Mouse (Mus musculus) neural tube, embryonic 13.5 days (tissue): ENCODE results near the gene Dclre1a. TPM values are rescaled to one million over a fixed set of nuclear protein-coding genes. Genes with fewer than 3 reads are reported as not detected.

ENCODE experiments used
- ATAC-seq: fragments of 200-750 bp; cut with Nextera tagmentation; 2 replicates; pipeline ENCODE4 v1.8.0; 2017; ENCODE audit warnings: low read depth, mild to moderate bottlenecking, moderate TSS enrichment, moderate library complexity
- H3K27ac ChIP-seq: fragments of 300-500 bp; sonication (generic); replicated peaks from 2 replicates; pipeline ENCODE4 v1.5.1; 2015; ENCODE audit warnings: moderate library complexity, mild to moderate bottlenecking, inconsistent platforms
- H3K27me3 ChIP-seq: fragments of 300-500 bp; sonication (generic); 2 replicates; pipeline ENCODE4 v1.6.1; 2015; ENCODE audit warnings: mild to moderate bottlenecking, inconsistent platforms
- H3K36me3 ChIP-seq: fragments of 300-500 bp; sonication (generic); 2 replicates; pipeline ENCODE4 v1.6.1; 2015; ENCODE audit warnings: mild to moderate bottlenecking, inconsistent platforms
- H3K4me1 ChIP-seq: fragments of 300-500 bp; sonication (generic); replicated peaks from 2 replicates; pipeline ENCODE4 v1.6.1; 2015; ENCODE audit warnings: inconsistent platforms
- H3K4me2 ChIP-seq: fragments of 300-500 bp; sonication (generic); 2 replicates; pipeline ENCODE4 v1.6.1; 2015; ENCODE audit warnings: inconsistent platforms, mild to moderate bottlenecking, moderate library complexity
- H3K4me3 ChIP-seq: fragments of 300-500 bp; sonication (generic); 2 replicates; pipeline ENCODE4 v1.5.1; 2015; ENCODE audit warnings: mild to moderate bottlenecking, inconsistent platforms
- H3K9ac ChIP-seq: fragments of 300-500 bp; sonication (generic); 2 replicates; pipeline ENCODE4 v1.6.1; 2015; ENCODE audit warnings: moderate library complexity, mild to moderate bottlenecking, inconsistent platforms
- H3K9me3 ChIP-seq: fragments of 300-500 bp; sonication (generic); 2 replicates; pipeline ENCODE4 v1.6.1; 2016; ENCODE audit warnings: inconsistent platforms
- WGBS: fragments of 180-500 bp; shearing (Covaris S2); methylation state at CpG from one replicate; pipeline ENCODE4 v1.1.7; 2015; 5-methylcytosine and 5-hydroxymethylcytosine counted together
- polyA plus RNA-seq: library from polyadenylated mRNA; unstranded; fragments of >200 nt; fragmentation: Nextera tagmentation; extraction: Ambion mirVana; gene quantifications from 2 replicates; pipeline ENCODE4 v1.2.1, GENCODE M21; 2015

The Dclre1a gene
- polyA plus RNA-seq, 1 experiment from 2014 or later = 10.5 TPM

GRCm38 (mm10) chr19:56571913-56572312, 23.9 kb upstream of the Dclre1a start:
- peaks cover 18% of the 10 kb centered on the region for H3K36me3 ChIP-seq
- no peaks in the 10 kb centered on the region for H3K9me3 ChIP-seq
- H3K4me3 ChIP-seq = no peak overlapping the region
- H3K27ac ChIP-seq = no peak overlapping the region
- no peak overlapping the region for H3K4me2 ChIP-seq
- ATAC-seq = no peak
- no peak overlapping the region for H3K9ac ChIP-seq
- peaks cover 5% of the 10 kb centered on the region; the same call in 1 of the 2 replicates for H3K4me1 ChIP-seq
- 89% methylated on average over 5 of the region's 5 CpGs for WGBS
- no peaks in the 10 kb centered on the region for H3K27me3 ChIP-seq

- WGBS = 94% methylated on average over 2 of the region's 2 CpGs
These were observed 23.2 kb upstream of the Dclre1a start for GRCm38 (mm10) chr19:56571234-56571633.

GRCm38 (mm10) chr19:56570781-56571180, 22.8 kb upstream of the Dclre1a start:
- no peak overlapping the region for H3K4me3 ChIP-seq
- H3K4me2 ChIP-seq = no peak overlapping the region
- no peak overlapping the region for H3K9ac ChIP-seq
- WGBS = 92% methylated on average over 8 of the region's 8 CpGs
- no peak overlapping the region for H3K27ac ChIP-seq
- no peaks in the 10 kb centered on the region for H3K9me3 ChIP-seq
- no peaks in the 10 kb centered on the region for H3K27me3 ChIP-seq
- H3K36me3 ChIP-seq = peaks cover 13% of the 10 kb centered on the region
- peaks cover 6% of the 10 kb centered on the region; the same call in 1 of the 2 replicates for H3K4me1 ChIP-seq
- no peak for ATAC-seq

More at GRCm38 (mm10) chr19:56571234-56571633, 23.2 kb upstream of the Dclre1a start:
- no peaks in the 10 kb centered on the region for H3K9me3 ChIP-seq
- no peaks in the 10 kb centered on the region for H3K27me3 ChIP-seq
- H3K4me2 ChIP-seq = no peak overlapping the region
- ATAC-seq = no peak
- H3K4me1 ChIP-seq = peaks cover 6% of the 10 kb centered on the region; the same call in 1 of the 2 replicates
- no peak overlapping the region for H3K4me3 ChIP-seq
- peaks cover 17% of the 10 kb centered on the region for H3K36me3 ChIP-seq
- no peak overlapping the region for H3K9ac ChIP-seq
- H3K27ac ChIP-seq = no peak overlapping the region

- no peaks in the 10 kb centered on the region for H3K9me3 ChIP-seq
- no peak overlapping the region for H3K27ac ChIP-seq
- no peaks in the 10 kb centered on the region for H3K27me3 ChIP-seq
- peaks cover 10% of the 10 kb centered on the region for H3K36me3 ChIP-seq
- H3K9ac ChIP-seq = no peak overlapping the region
- no peak overlapping the region for H3K4me3 ChIP-seq
- WGBS = 78% methylated on average over 6 of the region's 6 CpGs
- H3K4me2 ChIP-seq = no peak overlapping the region
- no peak for ATAC-seq
- H3K4me1 ChIP-seq = peaks cover 6% of the 10 kb centered on the region; the same call in 1 of the 2 replicates
These were observed 18.9 kb upstream of the Dclre1a start for GRCm38 (mm10) chr19:56566940-56567339.

- Histone ChIP-seq H3K9me3 (no peaks in the 10 kb centered on the region), H3K27me3 (no peaks in the 10 kb centered on the region), H3K4me2 (no peak overlapping the region), H3K4me3 (no peak overlapping the region), H3K27ac (no peak overlapping the region), H3K4me1 (peaks cover 6% of the 10 kb centered on the region; the same call in 1 of the 2 replicates), H3K36me3 (peaks cover 4% of the 10 kb centered on the region), H3K9ac (no peak overlapping the region)
- no peak for ATAC-seq
- 95% methylated on average over 4 of the region's 4 CpGs for WGBS
These were observed 18.0 kb upstream of the Dclre1a start for GRCm38 (mm10) chr19:56566041-56566440.

GRCm38 (mm10) chr19:56565358-56565757, 17.3 kb upstream of the Dclre1a start:
- 76% methylated on average over 6 of the region's 6 CpGs for WGBS
- H3K27me3 ChIP-seq = no peaks in the 10 kb centered on the region
- H3K27ac ChIP-seq = no peak overlapping the region
- H3K4me3 ChIP-seq = no peak overlapping the region
- peaks cover 6% of the 10 kb centered on the region; the same call in 1 of the 2 replicates for H3K4me1 ChIP-seq
- H3K4me2 ChIP-seq = no peak overlapping the region
- no peaks in the 10 kb centered on the region for H3K9me3 ChIP-seq
- no peaks in the 10 kb centered on the region for H3K36me3 ChIP-seq
- H3K9ac ChIP-seq = no peak overlapping the region
- ATAC-seq = no peak

GRCm38 (mm10) chr19:56563469-56563868, 15.4 kb upstream of the Dclre1a start:
- Histone ChIP-seq H3K4me3 (no peak overlapping the region), H3K27ac (no peak overlapping the region), H3K9me3 (no peaks in the 10 kb centered on the region), H3K27me3 (no peaks in the 10 kb centered on the region), H3K9ac (no peak overlapping the region), H3K4me2 (no peak overlapping the region), H3K4me1 (peaks cover 6% of the 10 kb centered on the region; the same call in 1 of the 2 replicates), H3K36me3 (peaks cover 7% of the 10 kb centered on the region)
- 98% methylated on average over 3 of the region's 3 CpGs for WGBS
- no peak for ATAC-seq

- H3K9me3 ChIP-seq = no peaks in the 10 kb centered on the region
- H3K27ac ChIP-seq = no peak overlapping the region
- WGBS = 93% methylated on average over 9 of the region's 9 CpGs
- peaks cover 6% of the 10 kb centered on the region; the same call in 1 of the 2 replicates for H3K4me1 ChIP-seq
- H3K27me3 ChIP-seq = no peaks in the 10 kb centered on the region
- H3K9ac ChIP-seq = no peak overlapping the region
- no peak for ATAC-seq
- H3K36me3 ChIP-seq = peaks cover 13% of the 10 kb centered on the region
- H3K4me3 ChIP-seq = no peak overlapping the region
- H3K4me2 ChIP-seq = no peak overlapping the region
These were observed 14.6 kb upstream of the Dclre1a start for GRCm38 (mm10) chr19:56562433-56563138.

GRCm38 (mm10) chr19:56555972-56556371, 8.0 kb upstream of the Dclre1a start:
- no peak overlapping the region for H3K9ac ChIP-seq
- no peak overlapping the region for H3K4me2 ChIP-seq
- no peak overlapping the region for H3K4me3 ChIP-seq
- peaks cover under 1% of the 10 kb centered on the region; the same call in 1 of the 2 replicates for H3K4me1 ChIP-seq
- no peaks in the 10 kb centered on the region for H3K27me3 ChIP-seq
- H3K27ac ChIP-seq = no peak overlapping the region
- ATAC-seq = no peak
- peaks cover 51% of the 10 kb centered on the region for H3K36me3 ChIP-seq
- 95% methylated on average over 5 of the region's 5 CpGs for WGBS
- H3K9me3 ChIP-seq = no peaks in the 10 kb centered on the region

- Histone ChIP-seq H3K27ac (no peak overlapping the region), H3K4me3 (no peak overlapping the region), H3K27me3 (no peaks in the 10 kb centered on the region), H3K9me3 (no peaks in the 10 kb centered on the region), H3K9ac (no peak overlapping the region), H3K4me1 (peaks cover 18% of the 10 kb centered on the region), H3K4me2 (no peak overlapping the region), H3K36me3 (peaks cover 41% of the 10 kb centered on the region)
- ATAC-seq = no peak
- WGBS = 93% methylated on average over 3 of the region's 3 CpGs
These were observed 5.2 kb upstream of the Dclre1a start for GRCm38 (mm10) chr19:56553177-56553576.

GRCm38 (mm10) chr19:56549033-56549680, 1.1 kb upstream of the Dclre1a start:
- ATAC-seq = peak; percentile 58; the same call in 1 of the 2 replicates
- H3K9me3 ChIP-seq = no peaks in the 10 kb centered on the region
- WGBS = 29% methylated on average over 18 of the region's 18 CpGs
- H3K9ac ChIP-seq = peak overlapping the region; percentile 90
- peak overlapping the region; percentile 96 for H3K27ac ChIP-seq
- H3K27me3 ChIP-seq = no peaks in the 10 kb centered on the region
- H3K4me3 ChIP-seq = peak overlapping the region; percentile 77
- peaks cover 23% of the 10 kb centered on the region for H3K4me1 ChIP-seq
- H3K36me3 ChIP-seq = peaks cover 29% of the 10 kb centered on the region
- H3K4me2 ChIP-seq = peak overlapping the region; percentile 80

GRCm38 (mm10) chr19:56548230-56549032, 409 bp upstream of the Dclre1a start, which contains the start of gene Nhlrc2:
Nhlrc2 (plus strand) TSS chr19:56548261.
- under 1% methylated on average over 69 of the region's 69 CpGs for WGBS

More at GRCm38 (mm10) chr19:56548230-56549032, 409 bp upstream of the Dclre1a start, which contains the start of gene Nhlrc2:
- Histone ChIP-seq H3K27me3 (no peaks in the 10 kb centered on the region), H3K36me3 (peaks cover 30% of the 10 kb centered on the region), H3K27ac (peak within 1 kb of the TSS; percentile 96), H3K4me2 (peak within 1 kb of the TSS; percentile 80), H3K4me3 (peak within 1 kb of the TSS; percentile 77), H3K9me3 (no peaks in the 10 kb centered on the region), H3K4me1 (peaks cover 23% of the 10 kb centered on the region), H3K9ac (peak within 1 kb of the TSS; percentile 90)
- peak; percentile 92 for ATAC-seq
